Mouse (Mus musculus): Measurements from ENCODE around the gene Vat1. TPM values are rescaled to one million over a fixed set of nuclear protein-coding genes. Genes with fewer than 3 reads are reported as not detected.

The Vat1 gene
- polyA plus RNA-seq, 1 experiment from 2014 or later, result 36.5 TPM

DNA sequence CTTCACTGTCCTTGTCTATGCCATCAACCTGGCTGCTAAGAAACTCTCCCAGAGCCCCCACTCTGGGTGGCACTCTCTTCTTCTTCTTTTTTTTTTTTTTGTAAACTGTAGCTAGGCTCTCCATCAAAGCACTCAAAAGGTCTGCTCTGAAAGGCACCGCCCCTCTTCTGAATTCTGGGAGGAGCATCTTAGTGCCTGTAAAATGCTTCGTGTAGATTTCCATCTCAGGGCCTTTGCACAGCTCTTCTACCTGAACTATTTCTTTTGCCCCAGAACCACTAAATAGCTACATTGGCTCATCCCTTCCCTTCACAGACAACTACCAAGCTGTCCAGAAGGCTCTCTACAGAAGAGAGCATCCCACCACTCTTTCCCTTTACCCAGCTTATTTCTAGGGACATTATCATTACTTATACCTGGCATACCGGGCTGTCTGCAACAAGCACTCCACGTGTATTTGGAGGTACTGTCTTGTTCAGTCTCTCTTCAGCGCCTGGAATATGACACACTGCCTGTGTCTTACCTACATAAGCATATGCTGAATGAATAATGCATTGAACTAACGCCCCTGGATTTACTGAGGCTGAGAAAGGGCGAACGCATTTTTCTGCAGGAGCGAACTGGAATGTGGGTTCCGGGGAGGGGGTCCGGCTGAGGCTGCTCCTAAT is 49.5 kb downstream of the Vat1 start:
- Histone ChIP-seq H3K27ac (ENCODE audit: low read length) (peak overlapping the region; percentile 29), H3K4me1 (ENCODE audit: insufficient read depth, low read length) (peaks cover 7% of the 10 kb centered on the region), H3K4me2 (replicated peaks; ENCODE audit: low read depth, low read length) (peak overlapping the region; percentile 85), H3K9ac (replicated peaks; ENCODE audit: low read length) (peak overlapping the region; percentile 88), H3K36me3 (ENCODE audit: insufficient read depth, low read length) (peaks cover 3% of the 10 kb centered on the region), H3K9me3 (ENCODE audit: low read length) (no peaks in the 10 kb centered on the region), H3K27me3 (ENCODE audit: insufficient read depth, low read length) (no peaks in the 10 kb centered on the region), H3K4me3 (ENCODE audit: low read length) (peak overlapping the region; percentile 78)
- ATAC-seq (ENCODE audit: low FRiP score, low TSS enrichment), result peak; percentile 7; the same call in 1 of the 2 replicates
- WGBS, result 2% methylated on average over 11 of the region's 11 CpGs

DNA sequence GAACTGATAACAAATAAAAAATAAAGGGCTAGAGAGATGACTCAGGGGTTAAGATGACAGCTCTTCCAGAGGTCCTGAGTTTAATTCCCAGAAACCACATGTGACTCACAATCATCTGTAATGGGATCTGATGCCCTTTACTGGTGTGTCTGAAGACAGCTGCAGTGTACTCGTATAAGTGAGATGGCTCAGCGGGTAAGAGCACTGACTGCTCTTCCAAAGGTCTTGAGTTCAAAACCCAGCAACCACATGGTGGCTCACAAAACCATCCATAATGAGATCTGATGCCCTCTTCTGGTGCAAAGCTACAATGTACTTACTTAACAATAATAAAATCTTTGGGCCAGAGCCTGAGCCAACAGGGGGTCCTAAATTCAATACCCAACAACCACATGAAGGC is 50.7 kb downstream of the Vat1 start:
- Histone ChIP-seq H3K4me1 (ENCODE audit: insufficient read depth, low read length) (peaks cover 7% of the 10 kb centered on the region), H3K9ac (replicated peaks; ENCODE audit: low read length) (no peak overlapping the region), H3K27me3 (ENCODE audit: insufficient read depth, low read length) (no peaks in the 10 kb centered on the region), H3K4me2 (replicated peaks; ENCODE audit: low read depth, low read length) (no peak overlapping the region), H3K9me3 (ENCODE audit: low read length) (no peaks in the 10 kb centered on the region), H3K36me3 (ENCODE audit: insufficient read depth, low read length) (peaks cover 15% of the 10 kb centered on the region), H3K27ac (ENCODE audit: low read length) (no peak overlapping the region), H3K4me3 (ENCODE audit: low read length) (no peak overlapping the region)
- WGBS, result 74% methylated on average over 2 of the region's 2 CpGs
- no peak for ATAC-seq (ENCODE audit: low FRiP score, low TSS enrichment)

Small RNA genes within 50 kb of the gene (microRNA-seq; reads per million reads assigned to microRNA genes)
- not detected for gene Mir6929

Other genes starting within 250 kb of the Vat1 start
- 25.1 and 29.5 TPM in 2 replicates for gene Ezh1, start 239.8 kb downstream of the Vat1 start, polyA plus RNA-seq (2015; fragmentation: Nextera tagmentation; extraction: Ambion mirVana)
- gene Ramp2, start 220.2 kb downstream of the Vat1 start, polyA plus RNA-seq (2015; fragmentation: Nextera tagmentation; extraction: Ambion mirVana), result 246 and 270 TPM in 2 replicates
- gene Vps25, start 212.5 kb downstream of the Vat1 start, polyA plus RNA-seq (2015; fragmentation: Nextera tagmentation; extraction: Ambion mirVana), result 154 TPM in 2 replicates
- gene Wnk4, start 205.7 kb downstream of the Vat1 start, polyA plus RNA-seq (2015; fragmentation: Nextera tagmentation; extraction: Ambion mirVana), result 30.5 and 39.5 TPM in 2 replicates
- 1.7 and 3.2 TPM in 2 replicates for gene Cntd1, start 187.2 kb downstream of the Vat1 start, polyA plus RNA-seq (2015; fragmentation: Nextera tagmentation; extraction: Ambion mirVana)
- gene Coa3, start 187.1 kb downstream of the Vat1 start, polyA plus RNA-seq (2015; fragmentation: Nextera tagmentation; extraction: Ambion mirVana), result 197 and 200 TPM in 2 replicates
- 176 and 188 TPM in 2 replicates for gene Becn1, start 163.9 kb downstream of the Vat1 start, polyA plus RNA-seq (2015; fragmentation: Nextera tagmentation; extraction: Ambion mirVana)
- 142 and 148 TPM in 2 replicates for gene Psme3, start 150.0 kb downstream of the Vat1 start, polyA plus RNA-seq (2015; fragmentation: Nextera tagmentation; extraction: Ambion mirVana)
- gene Aoc2, start 141.2 kb downstream of the Vat1 start, polyA plus RNA-seq (2015; fragmentation: Nextera tagmentation; extraction: Ambion mirVana), result 1.7 and 2.0 TPM in 2 replicates
- 0.86 and 1.3 TPM in 2 replicates for gene Aoc3, start 135.6 kb downstream of the Vat1 start, polyA plus RNA-seq (2015; fragmentation: Nextera tagmentation; extraction: Ambion mirVana)
- gene G6pc, start 98.7 kb downstream of the Vat1 start, polyA plus RNA-seq (2015; fragmentation: Nextera tagmentation; extraction: Ambion mirVana), result 2.8 and 3.6 TPM in 2 replicates
- gene Aarsd1, start 48.6 kb downstream of the Vat1 start, polyA plus RNA-seq (2015; fragmentation: Nextera tagmentation; extraction: Ambion mirVana), result 79.2 and 84.1 TPM in 2 replicates
- 10.0 and 16.9 TPM in 2 replicates for gene Gm27029, start 41.4 kb downstream of the Vat1 start, polyA plus RNA-seq (2015; fragmentation: Nextera tagmentation; extraction: Ambion mirVana)
- gene Rundc1, start 41.1 kb downstream of the Vat1 start, polyA plus RNA-seq (2015; fragmentation: Nextera tagmentation; extraction: Ambion mirVana), result 22.8 and 23.8 TPM in 2 replicates
- 10.1 and 10.9 TPM in 2 replicates for gene Ptges3l, start 40.9 kb downstream of the Vat1 start, polyA plus RNA-seq (2015; fragmentation: Nextera tagmentation; extraction: Ambion mirVana)
- gene Rpl27, start 23.9 kb downstream of the Vat1 start, polyA plus RNA-seq (2015; fragmentation: Nextera tagmentation; extraction: Ambion mirVana), result 267 and 290 TPM in 2 replicates
- 17.9 and 18.6 TPM in 2 replicates for gene Ifi35, start 17.8 kb downstream of the Vat1 start, polyA plus RNA-seq (2015; fragmentation: Nextera tagmentation; extraction: Ambion mirVana)
- gene Rnd2, start 1.2 kb downstream of the Vat1 start, polyA plus RNA-seq (2015; fragmentation: Nextera tagmentation; extraction: Ambion mirVana), result 10.9 and 11.3 TPM in 2 replicates
- gene Brca1, start 85.7 kb upstream of the Vat1 start, polyA plus RNA-seq (2015; fragmentation: Nextera tagmentation; extraction: Ambion mirVana), result 12.5 and 14.9 TPM in 2 replicates
- gene Nbr1, start 85.9 kb upstream of the Vat1 start, polyA plus RNA-seq (2015; fragmentation: Nextera tagmentation; extraction: Ambion mirVana), result 84.7 and 90.0 TPM in 2 replicates
- gene Tmem106a, start 116.0 kb upstream of the Vat1 start, polyA plus RNA-seq (2015; fragmentation: Nextera tagmentation; extraction: Ambion mirVana), result 7.0 and 8.2 TPM in 2 replicates
- not detected in 2 replicates for gene Gm11634, start 133.0 kb upstream of the Vat1 start, polyA plus RNA-seq (2015; fragmentation: Nextera tagmentation; extraction: Ambion mirVana)
- gene Rdm1, start 161.0 kb upstream of the Vat1 start, polyA plus RNA-seq (2015; fragmentation: Nextera tagmentation; extraction: Ambion mirVana), result 41.7 and 43.1 TPM in 2 replicates
- 5.1 and 6.4 TPM in 2 replicates for gene Arl4d, start 199.3 kb upstream of the Vat1 start, polyA plus RNA-seq (2015; fragmentation: Nextera tagmentation; extraction: Ambion mirVana)